Mouse (Mus musculus): ENCODE data around the gene Smco2.

Gene Smco2

DNA sequence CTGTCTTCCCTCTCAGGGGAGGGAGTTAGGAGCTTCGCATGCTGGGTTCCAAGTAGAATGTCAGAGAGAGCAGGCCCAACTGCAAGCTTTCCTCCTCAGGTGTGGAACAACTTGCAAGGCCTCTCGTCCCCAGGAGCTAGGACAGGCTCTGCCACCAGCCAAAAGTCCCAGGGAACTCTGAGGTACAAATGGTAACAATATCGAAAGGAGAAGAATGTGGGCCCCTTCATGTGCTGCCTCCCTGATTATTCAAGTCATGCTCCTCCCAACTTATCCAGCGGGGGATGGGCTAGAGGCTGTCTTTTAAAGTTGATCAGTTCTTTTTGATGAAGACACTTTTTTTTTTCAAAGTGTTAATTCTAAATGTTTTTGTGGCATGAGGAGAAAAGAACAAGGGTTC, at the start of gene Smco2:
Gene Smco2, plus strand, starts transcription at position 55 of the 400 bp plus-strand sequence.
- DNase-seq: no peak

DNA sequence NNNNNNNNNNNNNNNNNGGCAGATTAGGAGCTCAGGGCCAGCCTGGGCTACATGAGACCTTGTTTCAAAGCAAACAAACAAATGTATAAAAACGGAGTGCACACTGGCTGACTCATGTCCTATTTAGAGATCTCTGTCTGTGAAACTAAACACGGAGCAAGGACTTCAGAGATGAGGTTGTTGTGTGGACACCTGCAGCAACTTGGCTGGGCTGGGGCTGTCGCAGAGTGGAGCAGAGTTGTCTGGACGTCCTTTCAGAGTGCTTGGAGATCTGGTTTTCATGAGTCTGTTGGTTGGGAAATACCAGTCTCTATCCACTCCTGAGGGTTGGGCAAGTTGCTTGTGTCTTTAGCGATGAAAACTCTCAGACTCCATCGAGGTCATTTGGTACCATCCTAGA, 39.9 kb upstream of the Smco2 start:
- no peak for DNase-seq

DNA sequence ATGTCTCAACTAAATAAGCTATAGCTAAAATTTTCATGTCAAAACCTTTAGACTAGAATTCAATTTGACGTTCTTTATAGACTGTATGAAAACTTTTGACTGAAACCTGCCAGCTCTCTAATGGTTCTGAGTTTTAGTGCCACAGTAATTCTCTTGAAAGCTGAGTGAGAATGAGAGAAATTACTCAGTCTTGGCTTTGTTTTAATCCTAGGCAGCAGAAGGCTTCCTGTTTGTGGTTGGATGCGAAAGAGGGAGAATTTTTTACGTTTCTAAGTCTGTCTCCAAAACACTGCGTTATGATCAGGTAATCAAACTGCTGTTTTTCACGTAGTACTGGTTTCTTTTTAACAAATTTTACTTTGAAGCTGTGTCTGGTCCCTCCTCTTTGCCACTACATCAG, 36.9 kb upstream of the Smco2 start:
- no peak for DNase-seq

DNA sequence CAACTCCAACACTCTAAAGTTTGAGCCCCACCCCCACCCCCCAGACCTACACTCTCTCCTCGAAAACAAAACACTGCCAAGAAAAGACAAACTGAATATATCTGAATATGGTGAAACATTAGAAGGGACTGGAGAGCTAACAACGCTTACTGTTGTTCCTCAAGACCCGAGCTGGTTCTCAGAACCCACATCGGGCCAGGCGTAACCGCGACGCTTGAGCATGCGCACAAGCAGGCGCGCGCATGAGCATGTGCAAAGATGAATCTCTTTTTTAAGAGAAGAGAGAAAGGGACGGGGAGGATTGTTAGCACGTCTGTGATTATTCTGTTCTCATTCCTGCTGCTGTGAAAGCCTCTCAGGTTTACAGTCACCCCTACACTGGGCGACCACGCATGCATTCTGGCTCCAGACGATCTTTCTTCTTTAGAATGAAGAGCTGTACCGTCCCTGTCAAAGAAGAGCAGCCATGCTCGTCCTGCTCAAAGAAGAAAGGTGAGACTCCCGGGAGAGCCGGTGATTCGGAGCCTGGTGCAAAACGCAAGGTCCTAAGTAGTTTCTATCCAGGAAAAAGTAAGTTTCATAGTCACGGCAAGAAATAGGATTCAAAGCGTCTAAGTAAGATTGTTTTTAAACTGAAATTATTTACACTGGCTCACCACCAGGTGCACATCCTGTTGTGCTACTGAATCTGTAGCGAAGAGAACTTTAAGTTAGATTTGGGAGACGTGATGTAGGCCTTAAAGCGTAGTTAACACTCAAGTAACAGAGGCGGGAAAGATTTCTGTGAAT, 29.5 kb upstream of the Smco2 start:
- no peak for DNase-seq

DNA sequence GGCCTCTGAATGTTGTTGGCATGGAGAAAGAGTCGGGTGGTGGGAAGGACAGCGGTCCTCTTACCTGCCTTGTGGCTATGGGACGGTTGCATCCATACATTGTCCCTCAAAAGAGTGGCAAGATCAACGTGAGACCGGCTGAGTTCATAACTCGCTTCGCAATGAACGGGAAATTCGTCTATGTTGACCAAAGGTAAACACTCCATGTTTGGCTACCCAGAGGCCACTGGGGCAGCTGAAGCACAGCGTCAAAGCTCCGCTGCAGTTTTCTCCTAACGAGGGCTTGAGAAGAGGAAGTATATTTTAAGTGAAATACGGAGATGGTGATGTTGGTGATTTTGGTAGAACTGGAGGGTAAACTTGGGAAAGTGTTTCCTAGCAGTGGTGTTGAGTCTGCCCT, 27.9 kb upstream of the Smco2 start:
- no peak for DNase-seq

DNA sequence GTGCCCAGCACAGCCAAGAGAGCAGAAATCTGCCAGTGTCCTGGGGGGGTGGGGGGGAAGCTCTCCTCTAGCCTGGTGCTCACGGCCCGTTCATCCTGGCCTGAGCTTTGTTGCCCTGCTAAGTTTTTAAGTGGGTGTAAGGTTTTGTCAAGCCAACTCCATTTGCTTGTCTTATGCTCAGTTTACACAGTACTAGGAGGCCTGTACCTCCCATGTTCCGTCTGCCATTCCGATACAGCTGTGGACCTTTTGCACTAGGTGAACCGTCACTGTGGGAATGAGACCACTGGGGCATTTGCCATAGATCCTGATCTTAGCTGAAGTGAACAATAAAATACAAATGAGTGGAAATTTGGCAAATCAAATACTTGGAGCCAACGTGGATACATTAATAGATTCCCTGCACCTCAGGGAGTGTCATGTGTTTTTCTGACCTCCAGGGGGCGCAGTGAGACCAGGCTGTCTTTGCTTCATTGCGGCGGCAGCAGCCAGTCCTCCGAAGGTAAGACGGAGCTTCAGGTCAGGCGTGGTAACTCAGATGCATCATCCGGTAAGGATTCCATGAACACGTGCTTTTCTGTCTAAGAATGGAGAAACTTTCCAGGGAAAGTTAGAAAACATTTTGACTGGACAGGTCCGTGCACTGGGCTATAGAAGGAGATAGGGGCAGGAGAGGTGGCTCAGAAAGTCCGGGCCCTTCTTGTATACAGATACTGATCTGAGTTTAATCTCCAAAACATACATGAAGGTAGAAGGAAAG, 25.0 kb upstream of the Smco2 start:
- DNase-seq: peak; percentile 20

DNA sequence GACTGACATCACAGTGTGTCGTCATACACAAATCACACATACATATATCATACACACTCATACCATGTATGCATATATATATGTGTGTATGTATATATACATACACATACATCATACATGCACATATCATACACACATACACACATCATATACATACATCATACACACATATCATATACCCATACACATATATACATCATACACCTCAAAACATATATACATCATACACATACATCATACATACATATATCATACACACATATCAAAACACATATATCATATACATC, 24.5 kb upstream of the Smco2 start:
- no peak for DNase-seq

DNA sequence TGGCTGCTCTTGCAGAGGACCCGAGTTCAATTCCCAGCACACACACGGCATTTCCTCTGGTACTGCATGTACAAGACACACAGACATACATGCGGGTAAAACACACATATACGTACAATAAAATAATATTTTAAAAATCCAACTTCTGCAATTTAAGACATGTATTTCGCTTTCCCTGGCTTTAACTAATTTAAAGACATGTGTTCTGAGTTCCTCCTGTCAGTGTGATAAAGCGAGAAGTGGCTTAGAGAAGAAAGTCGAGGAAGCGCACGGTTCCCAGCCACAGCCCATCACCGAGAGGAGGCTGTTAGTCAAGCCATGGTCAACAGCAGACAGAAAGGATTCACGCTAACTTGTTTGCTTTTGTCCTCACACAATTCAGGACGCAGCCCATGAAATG, 18.6 kb upstream of the Smco2 start:
- no peak for DNase-seq

DNA sequence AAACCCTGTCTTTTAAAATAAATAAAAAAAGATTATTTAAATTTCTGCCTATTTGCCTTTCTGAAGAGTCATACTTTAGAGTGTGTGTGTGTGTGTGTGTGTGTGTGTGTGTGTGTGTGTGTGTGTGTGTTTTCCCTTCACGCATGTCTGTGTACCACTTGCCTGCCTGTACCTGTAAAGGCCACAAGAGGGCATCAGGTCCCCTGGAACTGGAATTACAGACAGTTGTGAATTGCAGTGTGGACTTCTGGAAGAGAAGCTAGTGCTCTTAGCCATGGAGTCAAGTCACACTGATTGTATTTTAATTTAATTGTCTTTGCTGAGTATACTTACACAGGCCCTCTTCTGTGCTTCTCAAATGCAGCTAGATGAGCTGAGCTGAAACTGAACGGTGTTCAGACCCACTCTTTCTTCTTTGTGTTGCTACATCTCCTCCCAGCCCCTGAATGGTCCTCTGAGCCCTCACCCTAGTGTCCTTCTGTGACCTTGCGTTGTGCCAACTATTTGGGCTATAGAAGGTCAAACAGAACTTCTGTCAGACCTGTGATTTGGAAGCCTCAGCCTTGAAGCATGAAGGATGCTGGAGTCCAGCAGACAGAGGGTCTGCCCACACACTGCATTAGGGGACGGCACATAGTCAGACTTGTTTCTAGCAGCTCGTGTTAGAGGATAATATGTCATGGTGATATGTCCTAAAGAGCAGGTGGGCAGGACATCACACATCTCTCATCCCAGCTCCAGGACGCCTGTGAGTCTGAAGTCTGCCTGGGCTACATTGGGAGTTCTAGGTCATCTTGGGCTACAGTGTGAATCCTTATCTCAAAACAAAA, 16.2 kb upstream of the Smco2 start:
- no peak for DNase-seq

DNA sequence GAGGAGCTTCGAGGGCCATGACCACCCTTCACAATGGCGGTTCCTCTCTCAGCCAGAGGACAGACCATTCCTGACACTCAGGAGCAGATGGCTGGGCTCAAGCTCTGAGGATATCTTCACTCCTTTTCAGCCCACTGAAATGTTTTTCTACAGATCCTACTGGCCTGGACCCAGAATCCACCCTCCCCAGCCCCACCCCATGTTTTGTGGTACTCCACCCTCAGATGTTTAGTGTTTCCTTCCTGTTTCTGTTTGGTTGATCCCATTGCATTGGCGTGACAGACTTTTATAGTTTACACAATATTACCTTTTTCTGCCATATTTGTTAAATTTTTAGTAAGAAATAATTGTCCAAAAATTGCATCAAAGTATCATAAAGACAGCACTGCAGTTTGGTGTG, 15.6 kb upstream of the Smco2 start:
- DNase-seq: no peak

DNA sequence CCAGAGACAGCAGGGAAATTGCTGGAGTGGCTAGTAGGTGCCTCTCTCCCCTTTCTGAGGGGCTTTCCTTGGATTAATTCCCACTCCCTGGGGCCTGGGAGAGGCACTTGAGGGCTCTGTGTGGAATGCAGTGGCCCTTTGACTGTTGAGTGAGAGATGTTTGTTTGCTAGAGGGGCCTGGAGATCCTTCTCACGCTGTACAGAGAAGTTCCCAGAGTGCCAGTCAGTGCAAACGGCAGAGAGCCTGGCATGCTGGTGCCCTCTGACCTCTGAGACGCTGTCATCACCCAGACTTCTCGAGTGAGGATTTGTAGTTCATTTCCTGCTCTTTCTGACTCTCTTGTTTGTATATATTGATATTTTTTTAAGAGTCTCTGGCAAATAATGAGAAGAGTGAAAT, 14.1 kb upstream of the Smco2 start:
- DNase-seq: no peak

DNA sequence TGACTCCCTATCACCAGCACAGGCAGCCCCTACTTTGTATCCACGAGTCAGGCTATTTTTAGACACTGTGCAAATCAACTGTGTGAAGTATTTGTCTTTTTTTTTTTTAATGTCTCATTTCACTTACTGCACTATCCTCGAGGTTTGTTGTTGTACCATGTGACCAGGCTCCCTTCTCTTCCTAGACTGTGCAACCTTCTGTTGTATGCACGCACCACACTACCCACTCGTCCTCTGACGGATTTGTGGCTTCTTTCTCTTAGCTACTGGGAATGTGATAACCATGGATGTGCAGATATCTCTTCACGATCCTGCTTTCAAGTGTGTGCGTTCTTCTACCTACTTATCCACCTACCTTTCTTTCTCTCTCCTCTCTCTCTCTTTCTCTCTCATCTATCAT, 12.6 kb upstream of the Smco2 start:
- no peak for DNase-seq

DNA sequence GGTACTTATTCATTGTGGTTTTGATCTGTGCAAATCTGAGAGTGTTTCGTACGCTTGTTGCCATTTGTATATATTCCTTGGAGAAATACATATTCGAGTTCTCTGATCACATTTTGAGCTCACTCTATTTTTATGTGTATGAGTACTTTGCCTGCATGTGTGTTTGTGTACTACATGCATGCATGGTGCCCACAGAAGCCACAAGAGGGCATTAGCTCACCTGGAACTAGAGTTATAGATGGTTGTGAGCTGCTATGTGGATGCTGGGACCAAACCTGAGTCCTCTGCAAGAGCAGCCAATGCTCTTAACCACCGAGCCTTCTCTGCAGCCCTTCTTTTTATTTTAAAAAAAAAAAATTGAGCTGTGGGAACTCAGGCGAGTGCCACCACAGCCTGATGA, 11.5 kb upstream of the Smco2 start:
- DNase-seq: no peak

DNA sequence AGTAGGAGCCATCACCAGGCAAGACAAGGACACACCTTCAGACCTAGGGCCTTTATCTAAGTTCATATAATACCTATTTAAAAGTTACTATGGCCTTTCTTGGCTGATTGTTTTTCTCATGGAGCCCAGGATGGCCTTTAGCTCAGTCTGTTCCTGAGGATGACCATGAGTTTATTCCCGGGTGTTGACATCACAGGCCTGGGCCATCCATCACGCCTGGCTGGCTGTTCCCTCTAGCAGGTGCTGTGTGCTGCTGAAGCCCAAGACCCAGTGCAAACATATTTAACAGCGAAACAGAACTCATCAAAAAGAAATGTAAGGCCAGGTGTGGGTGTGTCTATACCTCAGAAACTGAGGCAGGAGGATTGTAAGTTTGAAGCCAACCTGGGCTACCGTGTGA, 11.0 kb upstream of the Smco2 start:
- no peak for DNase-seq

DNA sequence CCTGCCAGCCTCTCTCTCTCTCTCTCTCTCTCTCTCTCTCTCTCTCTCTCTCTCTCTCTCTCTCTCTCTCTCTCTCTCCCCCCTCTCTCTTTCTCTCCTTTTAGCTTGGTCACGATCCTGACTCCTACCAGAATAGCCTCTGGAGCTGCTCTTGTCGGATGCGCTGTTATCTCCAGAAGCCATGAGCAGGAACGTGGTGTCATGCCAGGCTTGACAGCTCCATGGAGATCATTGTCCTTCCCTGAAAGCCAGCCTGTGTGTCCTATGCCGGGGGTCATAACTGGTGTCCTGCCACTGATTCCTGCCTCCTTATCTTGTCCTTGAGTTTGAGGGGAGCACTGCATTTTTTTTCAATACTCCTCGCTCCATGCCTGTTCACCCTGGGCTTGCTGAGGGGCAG, 5.0 kb upstream of the Smco2 start:
- DNase-seq: no peak

DNA sequence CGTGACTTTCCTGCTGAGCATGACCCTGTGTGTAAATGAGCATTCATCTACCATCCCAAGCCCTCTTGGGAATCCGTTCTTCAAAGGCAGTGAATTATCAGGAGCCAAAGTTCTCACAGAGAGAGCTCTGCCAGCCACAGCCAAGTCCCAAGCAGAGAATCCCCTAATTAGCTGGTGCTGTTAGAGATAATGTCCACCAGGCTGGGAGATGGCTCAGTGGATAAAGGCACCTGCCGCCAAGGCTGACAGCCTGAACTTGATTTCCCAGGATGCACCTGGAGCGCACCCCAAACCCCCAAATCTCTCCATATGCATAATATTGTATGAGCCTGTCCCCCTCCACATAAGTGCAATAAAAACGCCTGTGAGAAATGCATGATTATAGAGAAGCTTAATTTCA, 4.6 kb upstream of the Smco2 start:
- no peak for DNase-seq

DNA sequence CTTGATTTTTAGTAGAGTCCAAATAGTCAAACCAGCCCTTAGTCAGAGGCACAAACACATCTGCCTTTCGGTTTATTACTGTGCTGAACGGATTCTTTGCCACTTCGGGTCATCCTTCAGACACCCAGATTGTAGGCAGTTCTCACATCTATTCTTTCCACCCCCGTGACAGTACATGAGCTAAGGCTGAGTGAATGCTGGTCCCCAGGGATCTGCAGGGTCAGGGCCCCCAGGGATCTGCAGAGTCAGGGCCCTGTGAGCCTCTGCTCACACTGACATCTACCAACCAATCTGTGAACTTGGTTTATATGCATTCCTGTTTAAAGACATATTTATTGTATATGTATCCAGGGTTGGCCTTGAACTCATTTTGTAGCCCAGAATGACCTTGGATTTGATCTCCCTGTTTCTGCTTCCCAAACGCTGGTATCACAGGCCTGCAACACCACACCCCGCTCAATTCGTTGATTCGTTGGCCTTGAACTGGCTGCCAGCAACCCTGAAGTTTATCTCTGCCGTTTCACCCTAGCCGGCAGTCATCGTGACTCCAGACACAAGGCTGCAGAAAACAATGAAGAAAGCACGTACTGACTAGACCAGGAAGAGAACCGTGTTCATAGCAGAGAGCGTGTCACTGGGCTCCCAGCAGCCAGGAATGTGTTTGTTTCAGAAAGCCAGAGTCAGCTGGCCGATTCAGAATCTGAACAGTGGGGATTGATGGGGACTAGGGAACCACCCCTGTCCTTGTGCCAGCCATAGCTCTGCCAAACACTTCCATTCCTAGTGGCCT, 3.7 kb upstream of the Smco2 start:
- DNase-seq: no peak

DNA sequence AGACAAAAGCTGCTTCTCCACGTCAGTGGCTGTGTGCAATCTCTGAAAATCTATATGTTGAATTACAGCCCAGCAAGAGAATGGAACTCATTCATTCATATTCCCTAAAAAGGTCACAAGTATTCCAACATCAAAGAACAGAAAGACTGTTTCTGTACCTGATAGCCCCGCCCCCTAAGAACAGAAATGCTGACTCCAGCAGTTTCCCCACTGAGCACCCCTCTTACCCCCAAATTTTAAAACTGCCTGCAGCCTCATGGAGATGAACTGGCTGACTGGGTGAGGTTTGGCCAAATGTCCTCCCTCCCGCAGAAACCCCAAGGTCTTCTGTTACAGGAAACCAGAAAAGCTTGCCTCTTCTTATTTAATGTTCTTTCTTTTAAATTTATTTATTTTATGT, 2.5 kb upstream of the Smco2 start:
- no peak for DNase-seq

DNA sequence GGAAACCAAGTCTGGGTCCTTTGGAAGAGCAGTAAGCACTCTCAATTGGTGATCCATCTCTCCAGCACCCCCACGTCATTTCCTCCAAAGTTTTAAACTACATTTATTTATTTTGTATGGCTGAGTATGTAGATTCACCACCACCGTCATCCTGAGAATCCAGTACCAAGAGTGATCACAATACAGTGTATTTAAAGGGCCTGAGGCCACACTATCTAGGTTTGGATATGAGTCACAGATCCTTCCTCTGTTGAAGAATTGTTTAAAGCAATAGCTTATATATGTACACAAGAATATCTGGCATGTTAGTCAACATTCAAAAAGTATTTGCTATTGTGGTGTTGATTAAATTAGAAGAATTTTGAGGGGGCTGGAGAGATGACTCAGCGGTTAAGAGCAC, 1.6 kb upstream of the Smco2 start:
- DNase-seq: no peak

DNA sequence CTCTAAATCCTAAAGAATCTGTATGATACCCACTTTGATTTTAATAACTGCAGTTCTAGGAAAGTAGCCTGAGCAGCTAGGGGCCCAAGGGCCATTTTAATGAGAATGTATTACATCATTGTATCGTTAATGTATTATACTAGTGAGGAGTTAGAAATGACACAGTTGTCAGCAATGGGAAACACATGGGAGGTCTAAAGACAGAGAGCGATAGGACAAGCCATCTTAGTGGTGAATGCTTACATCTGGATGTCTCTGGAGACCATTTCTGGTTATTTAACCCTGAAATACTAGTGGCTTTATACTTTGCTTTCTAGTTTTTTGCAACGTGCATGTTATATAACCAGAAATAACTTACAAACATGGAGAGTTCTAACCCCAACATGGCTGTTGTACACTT, 2.0 kb downstream of the Smco2 start:
- no peak for DNase-seq

DNA sequence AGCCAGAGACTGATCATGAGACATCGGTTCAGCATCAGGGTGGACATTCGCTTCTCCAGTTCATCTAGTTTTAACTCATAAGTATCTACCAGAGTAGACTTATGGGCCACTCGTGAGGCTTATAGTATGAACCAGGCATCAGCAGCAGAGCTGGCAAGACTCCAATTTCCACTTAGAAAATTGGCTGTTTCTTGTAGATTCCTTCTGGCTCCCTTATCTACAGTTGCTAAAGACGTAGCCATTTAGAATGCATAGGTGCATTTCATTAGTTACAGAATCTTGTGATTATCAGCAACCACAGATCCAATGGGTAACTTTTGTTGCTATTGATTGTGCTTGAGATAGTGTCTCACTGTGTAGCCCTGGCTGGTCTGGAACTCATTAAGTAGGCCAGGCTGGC, 2.8 kb downstream of the Smco2 start:
- DNase-seq: no peak

DNA sequence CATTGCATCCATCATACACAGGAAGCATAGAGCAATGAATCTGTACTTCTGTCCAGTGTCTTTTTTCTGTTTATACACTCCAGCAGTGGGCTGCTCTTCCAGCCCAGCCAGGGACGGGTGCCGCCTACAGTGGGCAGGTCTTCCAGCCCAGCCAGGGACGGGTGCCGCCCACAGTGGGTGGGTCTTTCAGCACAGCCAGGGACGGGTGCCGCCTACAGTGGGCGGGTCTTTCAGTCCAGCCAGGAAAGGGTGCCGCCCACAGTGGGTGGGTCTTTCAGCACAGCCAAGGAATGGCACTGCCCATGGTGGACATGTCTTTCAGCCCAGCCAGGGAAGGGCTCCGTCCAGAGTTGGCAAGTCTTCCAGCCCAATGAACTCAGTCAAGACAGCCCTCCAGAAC, 5.3 kb downstream of the Smco2 start:
- DNase-seq: no peak

DNA sequence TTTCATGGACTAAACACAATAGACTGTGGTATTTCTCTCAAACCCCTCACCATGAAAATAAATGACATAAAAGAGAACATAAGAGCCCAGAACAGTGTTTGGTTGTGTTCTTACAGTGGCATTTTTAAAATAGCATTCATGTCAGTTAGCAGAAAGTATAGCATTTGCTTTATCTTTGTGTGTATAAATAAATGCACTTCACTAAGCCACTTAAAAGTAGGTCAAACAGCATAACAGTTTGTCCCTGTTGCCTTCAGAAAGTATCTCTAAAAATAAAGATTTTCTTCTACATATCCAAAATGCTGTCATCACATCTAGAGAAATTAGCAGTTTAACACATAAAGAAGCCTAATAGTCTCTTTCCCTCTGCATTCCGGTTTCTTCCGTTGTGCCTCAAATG, 7.5 kb downstream of the Smco2 start:
- DNase-seq: no peak

All from cerebellum, adult 9-11 months (tissue).